Mouse (Mus musculus): ENCODE measurements around the gene Tspan32. TPM values are rescaled to one million over a fixed set of nuclear protein-coding genes. Genes with fewer than 3 reads are reported as not detected.

Gene Tspan32
- total and polyA plus RNA-seq, 3 experiments = 0.44 to 1.9 (median 1.3) TPM

DNA sequence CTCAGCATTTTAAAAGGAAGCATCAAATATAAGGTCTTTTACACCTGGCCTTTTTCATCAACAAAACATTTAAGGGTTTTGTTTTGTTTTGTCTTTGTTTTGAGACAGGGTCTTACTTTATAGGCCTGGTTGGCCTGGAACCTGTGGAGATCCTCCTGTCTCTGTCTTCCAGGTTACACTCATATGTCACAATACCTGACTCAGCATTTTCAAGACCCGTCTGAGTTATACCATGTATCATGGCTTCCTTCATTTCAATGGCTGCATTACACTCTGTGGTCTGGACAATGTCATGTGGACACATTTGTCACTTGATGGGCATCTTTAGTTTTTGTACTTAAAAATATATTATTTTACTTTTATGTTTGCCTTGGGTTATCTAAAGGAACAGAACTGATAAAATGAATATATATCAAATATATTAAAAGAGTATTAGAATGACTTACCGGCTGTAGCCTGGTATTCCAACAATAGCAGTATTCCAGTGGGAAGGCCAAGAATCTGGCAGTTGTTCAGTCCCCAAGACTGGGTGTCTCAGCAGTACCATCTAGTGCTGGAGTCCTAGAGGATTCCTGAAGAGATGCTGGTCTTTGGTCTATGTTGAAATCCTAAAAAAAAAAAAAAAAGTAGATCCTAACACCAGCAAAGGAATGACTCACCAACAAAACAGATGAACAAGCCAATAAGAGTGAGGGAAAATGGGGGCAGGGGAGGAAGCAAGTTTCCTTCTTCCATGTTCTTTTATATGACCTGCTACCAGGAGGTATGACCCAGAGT, 39.4 kb downstream of the Tspan32 start:
- no peaks in the 10 kb centered on the region for H3K79me2 ChIP-seq (replicated peaks; ENCODE audit: control insufficient read depth, insufficient read depth, low read length)
- DNase-seq = no peak
- intact Hi-C loops (cut with DNase I) = no loop called here
- H3K27me3 ChIP-seq (ENCODE audit: control insufficient read depth, insufficient read depth, low read length) = no peaks in the 10 kb centered on the region
- H3K9ac ChIP-seq (ENCODE audit: low read depth, low read length) = no peak overlapping the region
- H3K4me1 ChIP-seq (ENCODE audit: control insufficient read depth, insufficient read depth, low read length) = peaks cover 24% of the 10 kb centered on the region
- H3K36me3 ChIP-seq (ENCODE audit: control insufficient read depth, insufficient read depth, low read length) = no peaks in the 10 kb centered on the region
- H3K27ac ChIP-seq = no peak overlapping the region
- WGBS = 79% methylated on average over 2 of the region's 2 CpGs
- TF ChIP-seq EP300 (IDR thresholded peaks at IDR 0.05; ENCODE audit: insufficient read depth, low read depth, low read length) = no peak
- TF ChIP-seq POLR2A (IDR thresholded peaks at IDR 0.05; ENCODE audit: insufficient read depth, low read depth, low read length) = no peak
- no peak for TF ChIP-seq CTCF (IDR thresholded peaks at IDR 0.05)
- no peak overlapping the region for H3K4me3 ChIP-seq

DNA sequence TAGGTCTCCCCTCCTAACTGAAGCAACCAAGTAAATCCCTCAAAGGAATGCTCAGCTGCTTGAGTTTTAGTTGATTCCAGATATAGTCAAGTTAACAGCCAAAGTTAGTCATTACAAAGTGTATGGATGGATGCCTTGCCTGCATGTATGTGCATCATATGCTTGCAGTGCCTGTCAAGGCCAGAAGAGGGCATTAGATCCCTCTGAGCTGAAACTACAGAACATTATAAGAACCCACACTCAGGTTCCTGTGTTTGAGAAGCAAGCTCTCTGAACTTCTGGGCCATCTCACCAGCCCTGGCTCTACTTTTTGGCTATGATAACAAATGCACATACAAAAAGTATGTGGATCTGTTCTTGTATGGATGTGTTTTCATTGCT, 40.0 kb downstream of the Tspan32 start:
- Histone ChIP-seq H3K36me3 (ENCODE audit: control insufficient read depth, insufficient read depth, low read length) (no peaks in the 10 kb centered on the region), H3K4me3 (no peak overlapping the region), H3K27me3 (ENCODE audit: control insufficient read depth, insufficient read depth, low read length) (no peaks in the 10 kb centered on the region), H3K27ac (no peak overlapping the region), H3K9ac (ENCODE audit: low read depth, low read length) (no peak overlapping the region), H3K79me2 (replicated peaks; ENCODE audit: control insufficient read depth, insufficient read depth, low read length) (no peaks in the 10 kb centered on the region), H3K4me1 (ENCODE audit: control insufficient read depth, insufficient read depth, low read length) (peaks cover 26% of the 10 kb centered on the region)
- TF ChIP-seq CTCF (IDR thresholded peaks at IDR 0.05) = peak; percentile 41
- no peak for TF ChIP-seq POLR2A (IDR thresholded peaks at IDR 0.05; ENCODE audit: insufficient read depth, low read depth, low read length)
- DNase-seq = no peak
- intact Hi-C loops (cut with DNase I) = no loop called here

DNA sequence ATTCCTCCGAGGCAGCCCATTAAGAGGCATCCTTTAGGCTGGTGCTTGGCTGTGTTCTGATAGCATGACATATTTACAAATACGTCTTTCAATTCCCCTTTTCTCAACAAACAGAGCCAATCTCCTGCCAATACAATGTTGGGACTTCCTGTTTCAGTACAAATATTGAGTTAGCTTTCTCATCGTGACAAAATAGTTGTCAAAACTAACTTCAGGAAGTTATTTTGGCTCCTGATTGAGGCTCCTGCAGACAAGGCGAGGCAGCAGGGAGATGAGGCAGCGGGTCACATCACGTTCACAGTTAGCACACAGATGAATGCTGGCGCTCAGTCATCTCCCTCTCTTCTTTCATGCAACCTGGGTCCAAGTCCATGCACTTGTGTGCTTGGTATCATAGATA, 41.5 kb downstream of the Tspan32 start:
- WGBS = 45% methylated on average over 7 of the region's 7 CpGs
- Histone ChIP-seq H3K9ac (ENCODE audit: low read depth, low read length) (no peak overlapping the region), H3K27ac (no peak overlapping the region), H3K27me3 (ENCODE audit: control insufficient read depth, insufficient read depth, low read length) (no peaks in the 10 kb centered on the region), H3K4me3 (no peak overlapping the region), H3K36me3 (ENCODE audit: control insufficient read depth, insufficient read depth, low read length) (no peaks in the 10 kb centered on the region; the same call in 1 of the 2 replicates), H3K79me2 (replicated peaks; ENCODE audit: control insufficient read depth, insufficient read depth, low read length) (no peaks in the 10 kb centered on the region), H3K4me1 (ENCODE audit: control insufficient read depth, insufficient read depth, low read length) (peaks cover 22% of the 10 kb centered on the region)
- DNase-seq = no peak
- TF ChIP-seq CTCF (IDR thresholded peaks at IDR 0.05) (no peak), EP300 (IDR thresholded peaks at IDR 0.05; ENCODE audit: insufficient read depth, low read depth, low read length) (no peak), POLR2A (IDR thresholded peaks at IDR 0.05; ENCODE audit: insufficient read depth, low read depth, low read length) (no peak)
- intact Hi-C loops (cut with DNase I) = no loop called here

- no peak for TF ChIP-seq EP300 (IDR thresholded peaks at IDR 0.05; ENCODE audit: insufficient read depth, low read depth, low read length)
- no peak for TF ChIP-seq CTCF (IDR thresholded peaks at IDR 0.05)
- no peak for TF ChIP-seq POLR2A (IDR thresholded peaks at IDR 0.05; ENCODE audit: insufficient read depth, low read depth, low read length)
- intact Hi-C loops (cut with DNase I) = no loop called here
- Histone ChIP-seq H3K27me3 (ENCODE audit: control insufficient read depth, insufficient read depth, low read length) (no peaks in the 10 kb centered on the region), H3K36me3 (ENCODE audit: control insufficient read depth, insufficient read depth, low read length) (no peaks in the 10 kb centered on the region; the same call in 1 of the 2 replicates), H3K27ac (peak overlapping the region; percentile 59), H3K79me2 (replicated peaks; ENCODE audit: control insufficient read depth, insufficient read depth, low read length) (peaks cover 2% of the 10 kb centered on the region; the same call in 1 of the 2 replicates), H3K4me1 (ENCODE audit: control insufficient read depth, insufficient read depth, low read length) (peaks cover 11% of the 10 kb centered on the region), H3K9ac (ENCODE audit: low read depth, low read length) (no peak overlapping the region), H3K4me3 (no peak overlapping the region)
- WGBS = 65% methylated on average over 3 of the region's 3 CpGs
- DNase-seq = no peak
These were observed 44.5 kb downstream of the Tspan32 start for GRCm38 (mm10) chr7:143049331-143049730.

GRCm38 (mm10) chr7:143049841-143050816, 45.3 kb downstream of the Tspan32 start:
- DNase-seq = peak; percentile 60 to 72

More at GRCm38 (mm10) chr7:143049841-143050816, 45.3 kb downstream of the Tspan32 start:
- Histone ChIP-seq H3K36me3 (ENCODE audit: control insufficient read depth, insufficient read depth, low read length) (no peaks in the 10 kb centered on the region; the same call in none of the 2 replicates), H3K79me2 (replicated peaks; ENCODE audit: control insufficient read depth, insufficient read depth, low read length) (peaks cover 2% of the 10 kb centered on the region; the same call in 1 of the 2 replicates), H3K27ac (peak overlapping the region; percentile 59), H3K9ac (ENCODE audit: low read depth, low read length) (no peak overlapping the region), H3K27me3 (ENCODE audit: control insufficient read depth, insufficient read depth, low read length) (no peaks in the 10 kb centered on the region), H3K4me1 (ENCODE audit: control insufficient read depth, insufficient read depth, low read length) (peaks cover 12% of the 10 kb centered on the region), H3K4me3 (no peak overlapping the region)
- WGBS = 71% methylated on average over 3 of the region's 3 CpGs
- TF ChIP-seq CTCF (IDR thresholded peaks at IDR 0.05) = no peak
- TF ChIP-seq POLR2A (IDR thresholded peaks at IDR 0.05; ENCODE audit: insufficient read depth, low read depth, low read length) = no peak
- no peak for TF ChIP-seq EP300 (IDR thresholded peaks at IDR 0.05; ENCODE audit: insufficient read depth, low read depth, low read length)
- intact Hi-C loops (cut with DNase I) = no loop called here
